Mouse (Mus musculus) heart, adult 2 months (tissue): ENCODE measurements around the gene Kalrn.

ENCODE experiments used
- CTCF ChIP-seq: fragments of 200-600 bp; IDR thresholded peaks from 2 replicates; pipeline ENCODE4 v1.8.1; 2022; ENCODE audit warnings: antibody characterized with exemption, mild to moderate bottlenecking, moderate library complexity
- POLR2A ChIP-seq: fragments of 200-500 bp; IDR thresholded peaks from 2 replicates; pipeline ENCODE4 v1.6.1; 2011; ENCODE audit warnings: mild to moderate bottlenecking, low read depth, low read length, control low read depth; ENCODE audit not compliant: insufficient read depth

GRCm38 (mm10) chr16:34324735-34325134 is 248.6 kb downstream of the Kalrn start:
- TF ChIP-seq CTCF (no peak), POLR2A (no peak)
